ENCODE assay signal across 8 mouse cellular contexts in genomic region chr10:130280066-130280465, GRCm38 (mm10). TPM values are rescaled to one million over a fixed set of nuclear protein-coding genes. Genes with fewer than 3 reads are reported as not detected.
DNase-seq lines count a peak whose midpoint lies in the region; ATAC-seq and TF ChIP-seq lines count a peak whose summit lies in the region.

Gene Neurod4, minus strand, starts transcription at chr10:130280240.

- H3K36me3 ChIP-seq in forebrain, postnatal 0 days (ENCODE audit: insufficient read depth): no peaks in the 10 kb centered on the region
- H3K36me3 ChIP-seq in limb, embryonic 13.5 days: no peaks in the 10 kb centered on the region
- H3K36me3 ChIP-seq in neural tube, embryonic 12.5 days: no peaks in the 10 kb centered on the region

- WGBS in forebrain, postnatal 0 days: under 1% methylated on average over 7 of the region's 7 CpGs
- 0% methylated on average over 7 of the region's 7 CpGs for WGBS in limb, embryonic 13.5 days
- 3% methylated on average over 7 of the region's 7 CpGs for WGBS in neural tube, embryonic 12.5 days

- H3K4me1 ChIP-seq in forebrain, postnatal 0 days (ENCODE audit: insufficient read depth): no peaks in the 10 kb centered on the region
- no peaks in the 10 kb centered on the region for H3K4me1 ChIP-seq in limb, embryonic 13.5 days
- peaks cover 14% of the 10 kb centered on the region for H3K4me1 ChIP-seq in neural tube, embryonic 12.5 days

- intact Hi-C loops in gastrocnemius, postnatal 14 days (cut with DNase I; ENCODE audit: low total_unique reads): no loop called here

- H3K27me3 ChIP-seq in forebrain, postnatal 0 days (ENCODE audit: insufficient read depth, low read length): no peaks in the 10 kb centered on the region
- no peaks in the 10 kb centered on the region for H3K27me3 ChIP-seq in limb, embryonic 13.5 days
- no peaks in the 10 kb centered on the region for H3K27me3 ChIP-seq in neural tube, embryonic 12.5 days (replicated peaks)

- peak; percentile 29; the same call in 1 of the 2 replicates for ATAC-seq in forebrain, postnatal 0 days
- peak; percentile 64 for ATAC-seq in limb, embryonic 13.5 days (ENCODE audit: low FRiP score, low read depth)
- no peak for ATAC-seq in neural tube, embryonic 12.5 days (ENCODE audit: low FRiP score, low read depth)

- H3K9me3 ChIP-seq in forebrain, postnatal 0 days (ENCODE audit: low read length): no peaks in the 10 kb centered on the region
- H3K9me3 ChIP-seq in limb, embryonic 13.5 days: no peaks in the 10 kb centered on the region
- no peaks in the 10 kb centered on the region for H3K9me3 ChIP-seq in neural tube, embryonic 12.5 days

- no peak for TF ChIP-seq CTCF in forebrain, postnatal 0 days (IDR thresholded peaks at IDR 0.05; ENCODE audit: low read depth)

- H3K4me3 ChIP-seq in forebrain, postnatal 0 days (ENCODE audit: low read depth, low read length): no peak within 1 kb of the TSS
- no peak within 1 kb of the TSS for H3K4me3 ChIP-seq in limb, embryonic 13.5 days
- H3K4me3 ChIP-seq in neural tube, embryonic 12.5 days: peak within 1 kb of the TSS; percentile 19

- H3K4me2 ChIP-seq in forebrain, postnatal 0 days (ENCODE audit: low read depth): no peak within 1 kb of the TSS
- H3K4me2 ChIP-seq in limb, embryonic 13.5 days (replicated peaks): no peak within 1 kb of the TSS
- peak within 1 kb of the TSS; percentile 45 for H3K4me2 ChIP-seq in neural tube, embryonic 12.5 days (replicated peaks)

- H3K27ac ChIP-seq in forebrain, postnatal 0 days (ENCODE audit: low read depth, low read length): no peak within 1 kb of the TSS
- H3K27ac ChIP-seq in limb, embryonic 13.5 days: no peak within 1 kb of the TSS
- H3K27ac ChIP-seq in neural tube, embryonic 12.5 days: no peak within 1 kb of the TSS

- H3K9ac ChIP-seq in forebrain, postnatal 0 days: no peak within 1 kb of the TSS
- no peak within 1 kb of the TSS for H3K9ac ChIP-seq in limb, embryonic 13.5 days
- H3K9ac ChIP-seq in neural tube, embryonic 12.5 days: no peak within 1 kb of the TSS

- peak; percentile 28 for DNase-seq in gastrocnemius, postnatal 14 days
- DNase-seq in gastrocnemius, postnatal 25 days: no peak
- peak; percentile 19 for DNase-seq in adipocyte (ENCODE audit: low spot score)
- peak; percentile 22 for DNase-seq in forebrain, postnatal 0 days
- DNase-seq in left cerebral cortex, adult 18-20 months (ENCODE audit: low spot score in 2 of 2): no peak
- no peak for DNase-seq in thymus, postnatal 10 days (ENCODE audit: low spot score in 2 of 2)

RNA-seq across cellular contexts. Expression of gene Neurod4, which starts in this region (rescaled TPM):
- total RNA-seq in gastrocnemius, postnatal 14 days (2021): not detected
- total RNA-seq in gastrocnemius, postnatal 25 days (2021): not detected
- total RNA-seq in forebrain, postnatal 0 days (2014; rRNA removed): 0.69 and 1.9 TPM in 2 replicates
- polyA plus RNA-seq in forebrain, postnatal 0 days (2015; fragmentation: Nextera tagmentation; extraction: Ambion mirVana): 0.78 and 1.2 TPM in 2 replicates
- not detected in 2 replicates for polyA plus RNA-seq in limb, embryonic 13.5 days (2015; fragmentation: Nextera tagmentation; extraction: Ambion mirVana)
- polyA plus RNA-seq in neural tube, embryonic 12.5 days (2016; fragmentation: Nextera tagmentation; extraction: Ambion mirVana): 24.2 and 27.6 TPM in 2 replicates
- total RNA-seq in left cerebral cortex, adult 18-20 months (2021): under 1 TPM; 0.14 to 0.19 TPM

Comparison
In these comparisons a context has a peak if more than half of its experiments do, and no peak if none do; other contexts are left out.
1. RNA of gene Neurod4 (polyA plus RNA-seq): 24.2 to 27.6 TPM in neural tube, embryonic 12.5 days; 0.78 to 1.2 TPM in forebrain, postnatal 0 days and not detected in limb, embryonic 13.5 days; every median in the first group is over 10 times any median in the second.
2. Peak in DNase-seq in gastrocnemius, postnatal 14 days; RNA of the gene not detected or under 1 TPM.
3. Peak in ATAC-seq in limb, embryonic 13.5 days; RNA of the gene not detected or under 1 TPM.
4. DNase-seq: peak in adipocyte (single experiment) and forebrain, postnatal 0 days (single experiment); none in gastrocnemius, postnatal 25 days (single experiment), left cerebral cortex, adult 18-20 months (0 of 2) and thymus, postnatal 10 days (0 of 2).